Mouse (Mus musculus) testis, adult 2 months (tissue): Measurements from ENCODE around the gene Arl5c. TPM values are rescaled to one million over a fixed set of nuclear protein-coding genes. Genes with fewer than 3 reads are reported as not detected.

Experiments used
- H3K27ac ChIP-seq: fragments of 200-500 bp; 2 replicates; pipeline ENCODE4 v1.5.1; 2012; ENCODE audit warnings: low read depth, low read length; ENCODE audit not compliant: control insufficient read depth, insufficient read depth
- H3K27me3 ChIP-seq: fragments of 200-500 bp; 2 replicates; pipeline ENCODE4 v1.6.1; 2012; ENCODE audit warnings: mild to moderate bottlenecking, low read length, moderate library complexity; ENCODE audit not compliant: control insufficient read depth, insufficient read depth
- H3K36me3 ChIP-seq: fragments of 200-500 bp; 2 replicates; pipeline ENCODE4 v1.6.1; 2012; ENCODE audit warnings: mild to moderate bottlenecking, low read length; ENCODE audit not compliant: control insufficient read depth, insufficient read depth
- H3K4me1 ChIP-seq: fragments of 200-500 bp; 2 replicates; pipeline ENCODE4 v1.6.1; 2012; ENCODE audit warnings: low read length; ENCODE audit not compliant: control insufficient read depth, insufficient read depth
- H3K4me3 ChIP-seq: fragments of 200-500 bp; 2 replicates; pipeline ENCODE4 v1.5.1; 2012; ENCODE audit warnings: low read depth, mild to moderate bottlenecking, low read length, moderate library complexity, mixed read lengths; ENCODE audit not compliant: control insufficient read depth
- CTCF ChIP-seq: fragments of 200-500 bp; IDR thresholded peaks from 2 replicates; pipeline ENCODE4 v1.5.1; 2012; ENCODE audit warnings: low read depth, mild to moderate bottlenecking, inconsistent platforms, low read length, moderate library complexity; ENCODE audit not compliant: control insufficient read depth, insufficient read depth, insufficient replicate concordance
- POLR2A ChIP-seq: fragments of 200-500 bp; IDR thresholded peaks from 2 replicates; pipeline ENCODE4 v1.6.1; 2012; ENCODE audit warnings: low read depth, mild to moderate bottlenecking, inconsistent platforms, low read length, moderate library complexity; ENCODE audit not compliant: control insufficient read depth
- polyA plus RNA-seq: library from polyadenylated mRNA; depleted of rRNA; stranded (reverse); fragments of >200 nt; gene quantifications from 2 replicates; pipeline ENCODE4 v1.2.3, GENCODE M21; 2012

Gene Arl5c
- polyA plus RNA-seq, 1 experiment, result 0.44 TPM

- Histone ChIP-seq H3K27me3 (no peaks in the 10 kb centered on the region), H3K4me1 (peaks cover 20% of the 10 kb centered on the region), H3K4me3 (no peak overlapping the region), H3K27ac (no peak overlapping the region), H3K36me3 (no peaks in the 10 kb centered on the region)
- TF ChIP-seq POLR2A (no peak), CTCF (no peak)
Measured at GRCm38 (mm10) chr11:98000378-98001140, 4.6 kb upstream of the Arl5c start.

GRCm38 (mm10) chr11:97999748-98000147 is 3.8 kb upstream of the Arl5c start:
- Histone ChIP-seq H3K27ac (no peak overlapping the region), H3K4me3 (no peak overlapping the region), H3K27me3 (peaks cover 2% of the 10 kb centered on the region; the same call in 1 of the 2 replicates), H3K4me1 (peaks cover 21% of the 10 kb centered on the region), H3K36me3 (no peaks in the 10 kb centered on the region)
- no peak for TF ChIP-seq CTCF

DNA sequence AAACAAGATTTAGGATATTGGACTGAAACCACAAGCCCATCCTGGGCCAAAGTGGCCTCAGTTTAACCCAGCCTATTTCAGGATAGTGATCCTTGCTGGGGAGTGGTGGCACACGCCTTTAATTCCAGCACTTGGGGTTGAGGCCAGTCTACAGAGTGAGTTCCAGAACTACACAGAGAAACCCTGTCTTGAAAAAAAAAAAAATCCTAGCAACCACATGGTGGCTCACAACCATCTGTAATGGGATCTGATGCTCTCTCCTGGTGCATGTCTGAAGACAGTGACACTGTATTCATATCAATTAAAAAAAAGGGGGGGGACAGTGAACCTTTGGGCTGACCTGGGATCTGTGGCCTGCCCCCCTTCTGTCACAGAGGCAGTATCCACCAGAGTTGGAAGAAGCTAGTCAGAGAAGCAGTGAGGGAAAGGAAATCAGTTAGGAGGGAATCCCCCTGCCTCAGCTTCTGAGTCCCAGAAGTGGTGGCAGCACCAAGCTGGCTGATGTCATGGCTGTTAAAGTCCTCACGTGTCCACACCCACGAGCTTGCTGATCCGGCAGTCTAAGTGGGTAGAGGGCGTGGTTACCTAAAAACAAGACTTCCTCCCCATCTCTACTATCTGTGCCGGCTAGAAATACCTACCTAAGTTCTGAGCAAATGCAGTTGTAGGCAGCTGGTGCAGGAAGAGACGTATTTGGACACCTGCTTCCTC is 3.1 kb upstream of the Arl5c start:
- H3K27ac ChIP-seq, result no peak overlapping the region
- H3K36me3 ChIP-seq, result no peaks in the 10 kb centered on the region
- TF ChIP-seq POLR2A (no peak), CTCF (no peak)
- no peak overlapping the region for H3K4me3 ChIP-seq
- peaks cover 27% of the 10 kb centered on the region for H3K4me1 ChIP-seq
- H3K27me3 ChIP-seq, result peaks cover 2% of the 10 kb centered on the region; the same call in 1 of the 2 replicates

GRCm38 (mm10) chr11:97998074-97998793 is 2.3 kb upstream of the Arl5c start:
- no peak overlapping the region for H3K27ac ChIP-seq
- TF ChIP-seq CTCF, result no peak
- TF ChIP-seq POLR2A, result no peak
- peaks cover 2% of the 10 kb centered on the region; the same call in 1 of the 2 replicates for H3K27me3 ChIP-seq
- H3K36me3 ChIP-seq, result no peaks in the 10 kb centered on the region
- peaks cover 25% of the 10 kb centered on the region for H3K4me1 ChIP-seq
- no peak overlapping the region for H3K4me3 ChIP-seq

- peaks cover 20% of the 10 kb centered on the region for H3K4me1 ChIP-seq
- no peak overlapping the region for H3K4me3 ChIP-seq
- peaks cover 2% of the 10 kb centered on the region; the same call in 1 of the 2 replicates for H3K27me3 ChIP-seq
Measured at GRCm38 (mm10) chr11:97997387-97997960, 1.5 kb upstream of the Arl5c start.

DNA sequence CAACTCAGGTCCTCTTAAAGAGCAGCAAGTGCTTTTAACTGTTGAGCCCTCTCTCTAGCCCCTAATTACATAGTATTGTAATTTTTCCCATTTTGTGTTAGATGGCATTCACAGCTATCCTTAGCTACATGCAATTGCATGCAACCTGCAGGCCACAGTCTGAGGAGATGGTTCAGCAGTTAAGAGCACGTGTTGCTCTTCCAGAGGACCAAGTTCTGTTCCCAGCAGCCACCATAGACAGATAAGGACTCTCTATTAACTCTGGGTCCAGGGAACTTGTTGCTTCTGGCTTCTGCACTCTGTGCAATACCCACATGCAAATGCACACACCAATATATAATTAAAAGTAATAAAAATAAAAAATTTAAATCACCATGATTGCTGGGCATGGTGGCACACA is 710 bp upstream of the Arl5c start:
- H3K27me3 ChIP-seq, result peaks cover 2% of the 10 kb centered on the region; the same call in 1 of the 2 replicates
- H3K4me1 ChIP-seq, result peaks cover 19% of the 10 kb centered on the region
- no peak overlapping the region for H3K4me3 ChIP-seq
- TF ChIP-seq POLR2A (no peak), CTCF (no peak)
- H3K27ac ChIP-seq, result no peak overlapping the region
- H3K36me3 ChIP-seq, result no peaks in the 10 kb centered on the region

More at GRCm38 (mm10) chr11:97997387-97997960, 1.5 kb upstream of the Arl5c start:
- Histone ChIP-seq H3K27ac (no peak overlapping the region), H3K36me3 (no peaks in the 10 kb centered on the region)
- TF ChIP-seq POLR2A, result no peak
